Mouse (Mus musculus) MEL (cell line): Measurements from ENCODE around the gene Gm49394. TPM values are rescaled to one million over a fixed set of nuclear protein-coding genes. Genes with fewer than 3 reads are reported as not detected.

Experiments
- DNase-seq: peaks from one replicate; pipeline ENCODE4 v3.0.0; 2011; ENCODE audit warnings: low read depth, low spot score
- H3K27ac ChIP-seq: 2 replicates; pipeline ENCODE4 v1.5.1; 2012; ENCODE audit warnings: low read depth, mild to moderate bottlenecking, control low read depth, low read length, moderate library complexity; ENCODE audit not compliant: control insufficient read depth
- H3K27me3 ChIP-seq, 2 experiments: fragments of 150-350 bp in 1 of 2; sonication (generic) in 1 of 2; 2 replicates each; pipeline ENCODE4 v1.6.1; 2012; ENCODE audit warnings: low read length in 2 of 2, mild to moderate bottlenecking in 2 of 2, improper control_type of control experiment in 1 of 2, moderate library complexity in 1 of 2; ENCODE audit not compliant: insufficient read depth in 2 of 2, control insufficient read depth in 1 of 2
- H3K36me3 ChIP-seq, 2 experiments: 2 replicates each; pipeline ENCODE4 v1.6.1; 2012 to 2014; ENCODE audit warnings: low read length in 2 of 2, improper control_type of control experiment in 1 of 2, inconsistent platforms in 1 of 2, mild to moderate bottlenecking in 1 of 2; ENCODE audit not compliant: insufficient read depth in 2 of 2, control insufficient read depth in 1 of 2
- H3K4me1 ChIP-seq, 2 experiments: fragments of 150-350 bp in 1 of 2; sonication (generic) in 1 of 2; 2 replicates each; pipeline ENCODE4 v1.6.1; 2012; ENCODE audit warnings: low read length in 2 of 2, improper control_type of control experiment in 1 of 2, mild to moderate bottlenecking in 1 of 2; ENCODE audit not compliant: insufficient read depth in 2 of 2, control insufficient read depth in 1 of 2
- H3K4me3 ChIP-seq, 2 experiments: fragments of 150-350 bp in 1 of 2; sonication (generic) in 1 of 2; 2 replicates each; pipeline ENCODE4 v1.5.1; 2012; ENCODE audit warnings: low read depth in 2 of 2, low read length in 2 of 2, mild to moderate bottlenecking in 2 of 2, moderate library complexity in 2 of 2, control low read depth in 1 of 2, improper control_type of control experiment in 1 of 2; ENCODE audit not compliant: control insufficient read depth in 1 of 2, insufficient read depth in 1 of 2
- H3K79me2 ChIP-seq: 2 replicates; pipeline ENCODE4 v1.6.1; 2012; ENCODE audit warnings: mild to moderate bottlenecking, low read length, moderate library complexity; ENCODE audit not compliant: control insufficient read depth, poor library complexity, insufficient read depth
- H3K9ac ChIP-seq: 2 replicates; pipeline ENCODE4 v1.6.1; 2012; ENCODE audit warnings: low read depth, mild to moderate bottlenecking, control low read depth, low read length, moderate library complexity; ENCODE audit not compliant: control insufficient read depth, poor library complexity, severe bottlenecking
- H3K9me3 ChIP-seq: fragments of 150-350 bp; sonication (generic); replicated peaks from 2 replicates; pipeline ENCODE4 v1.6.1; 2012; ENCODE audit warnings: mild to moderate bottlenecking, low read length, improper control_type of control experiment, moderate library complexity; ENCODE audit not compliant: insufficient read depth
- BHLHE40 ChIP-seq: IDR thresholded peaks from 2 replicates; pipeline ENCODE4 v1.6.1; 2012; ENCODE audit warnings: low read depth, mild to moderate bottlenecking, inconsistent platforms, low read length, improper control_type of control experiment, borderline replicate concordance
- CHD2 ChIP-seq: IDR thresholded peaks from 2 replicates; pipeline ENCODE4 v1.6.1; 2011; ENCODE audit warnings: low read length, improper control_type of control experiment
- CTCF ChIP-seq, 3 experiments: IDR thresholded peaks in 2 of 3; conservative IDR thresholded peaks in 1 of 3; 2 replicates each; pipeline ENCODE4 v1.5.1; 2011 to 2012; ENCODE audit warnings: low read length in 3 of 3, low read depth in 2 of 3, mild to moderate bottlenecking in 2 of 3, improper control_type of control experiment in 1 of 3, inconsistent platforms in 1 of 3, mixed read lengths in 1 of 3, moderate library complexity in 1 of 3; ENCODE audit not compliant: control insufficient read depth in 1 of 3, insufficient read depth in 1 of 3, poor library complexity in 1 of 3, severe bottlenecking in 1 of 3
- EP300 ChIP-seq, 2 experiments: IDR thresholded peaks; 2 replicates each; pipeline ENCODE4 v1.6.1; 2011; ENCODE audit warnings: improper control_type of control experiment in 2 of 2, low read length in 2 of 2, low read depth in 1 of 2, mild to moderate bottlenecking in 1 of 2
- ETS1 ChIP-seq: IDR thresholded peaks from 2 replicates; pipeline ENCODE4 v1.6.1; 2012; ENCODE audit warnings: low read depth, mild to moderate bottlenecking, inconsistent platforms, low read length, improper control_type of control experiment, moderate library complexity
- GABPA ChIP-seq: IDR thresholded peaks from 2 replicates; pipeline ENCODE4 v1.6.1; 2012; ENCODE audit warnings: low read depth, mild to moderate bottlenecking, inconsistent platforms, low read length, improper control_type of control experiment, moderate library complexity
- HCFC1 ChIP-seq: IDR thresholded peaks from 2 replicates; pipeline ENCODE4 v1.6.1; 2012; ENCODE audit warnings: low read depth, mild to moderate bottlenecking, inconsistent platforms, low read length, improper control_type of control experiment, moderate library complexity
- KAT2A ChIP-seq: conservative IDR thresholded peaks from 2 replicates; pipeline ENCODE4 v1.6.1; 2012; ENCODE audit warnings: low read depth, low read length, improper control_type of control experiment, inconsistent platforms
- MXI1 ChIP-seq: IDR thresholded peaks from 2 replicates; pipeline ENCODE4 v1.6.1; 2011; ENCODE audit warnings: mild to moderate bottlenecking, low read depth, low read length, improper control_type of control experiment
- NELFE ChIP-seq: IDR thresholded peaks from 2 replicates; pipeline ENCODE4 v1.6.1; 2011; ENCODE audit warnings: low read depth, low read length, improper control_type of control experiment
- POLR2AphosphoS2 ChIP-seq: IDR thresholded peaks from 2 replicates; pipeline ENCODE4 v1.6.1; 2011; ENCODE audit warnings: low read length, improper control_type of control experiment
- RAD21 ChIP-seq: IDR thresholded peaks from 2 replicates; pipeline ENCODE4 v1.6.1; 2011; ENCODE audit warnings: mild to moderate bottlenecking, low read depth, low read length, improper control_type of control experiment
- SMC3 ChIP-seq: IDR thresholded peaks from 2 replicates; pipeline ENCODE4 v1.6.1; 2011; ENCODE audit warnings: low read depth, low read length, improper control_type of control experiment
- TAL1 ChIP-seq: IDR thresholded peaks from 2 replicates; pipeline ENCODE4 v1.6.1; 2012; ENCODE audit warnings: mild to moderate bottlenecking, inconsistent platforms, low read length, moderate library complexity, mixed read lengths
- TBP ChIP-seq: IDR thresholded peaks from 2 replicates; pipeline ENCODE4 v1.8.0; 2011; ENCODE audit warnings: low read depth, low read length, improper control_type of control experiment
- TCF12 ChIP-seq: IDR thresholded peaks from 2 replicates; pipeline ENCODE4 v1.6.1; 2014; ENCODE audit warnings: low read depth, mild to moderate bottlenecking, inconsistent platforms, low read length, improper control_type of control experiment, moderate library complexity
- UBTF ChIP-seq: IDR thresholded peaks from 2 replicates; pipeline ENCODE4 v1.6.1; 2012; ENCODE audit warnings: low read depth, mild to moderate bottlenecking, inconsistent platforms, low read length, improper control_type of control experiment, moderate library complexity, borderline replicate concordance; ENCODE audit not compliant: insufficient read depth
- USF2 ChIP-seq, 2 experiments: IDR thresholded peaks; 2 replicates each; pipeline ENCODE4 v1.6.1; 2011 to 2012; ENCODE audit warnings: improper control_type of control experiment in 2 of 2, low read length in 2 of 2, borderline replicate concordance in 1 of 2, inconsistent platforms in 1 of 2, low read depth in 1 of 2, mild to moderate bottlenecking in 1 of 2; ENCODE audit not compliant: insufficient read depth in 1 of 2
- ZC3H11A ChIP-seq: IDR thresholded peaks from 2 replicates; pipeline ENCODE4 v1.6.1; 2012; ENCODE audit warnings: low read depth, mild to moderate bottlenecking, inconsistent platforms, low read length, improper control_type of control experiment
- ZKSCAN1 ChIP-seq: IDR thresholded peaks from 2 replicates; pipeline ENCODE4 v1.6.1; 2012; ENCODE audit warnings: low read depth, mild to moderate bottlenecking, inconsistent platforms, low read length, improper control_type of control experiment, moderate library complexity
- ZMIZ1 ChIP-seq: IDR thresholded peaks from 2 replicates; pipeline ENCODE4 v1.6.1; 2012; ENCODE audit warnings: low read depth, mild to moderate bottlenecking, inconsistent platforms, low read length, improper control_type of control experiment, moderate library complexity
- ZNF384 ChIP-seq: IDR thresholded peaks from 2 replicates; pipeline ENCODE4 v1.6.1; 2012; ENCODE audit warnings: low read depth, mild to moderate bottlenecking, inconsistent platforms, low read length, improper control_type of control experiment
- polyA plus RNA-seq, 2 experiments: library from polyadenylated mRNA; stranded (reverse) in 1 of 2; unstranded in 1 of 2; fragments of >175 nt in 1 of 2; fragments of >200 nt in 1 of 2; gene quantifications; 2 replicates each; pipeline versions ENCODE4 v1.2.1 to v1.2.4; 2012; ENCODE audit warnings: low replicate concordance in 2 of 2, low read depth in 1 of 2; ENCODE audit not compliant: insufficient read length in 2 of 2, insufficient read depth in 1 of 2, missing spikeins in 1 of 2
- total RNA-seq: library from RNA; depleted of rRNA; stranded (reverse); fragments of 300-350 nt; gene quantifications from 2 replicates; pipeline ENCODE4 v1.2.3, GENCODE M21; 2012

Gene Gm49394
- total and polyA plus RNA-seq, 3 experiments: not detected

GRCm38 (mm10) chr7:142664465-142665029, 5.2 kb downstream of the Gm49394 start:
- Histone ChIP-seq H3K4me1 (no peaks in the 10 kb centered on the region), H3K27ac (no peak overlapping the region), H3K27me3 (no peaks in the 10 kb centered on the region), H3K36me3 (no peaks in the 10 kb centered on the region), H3K9ac (no peak overlapping the region), H3K79me2 (no peaks in the 10 kb centered on the region), H3K9me3 (no peaks in the 10 kb centered on the region), H3K4me3 (no peak overlapping the region)
- TF ChIP-seq CHD2 (no peak), MXI1 (no peak), RAD21 (no peak), ZC3H11A (no peak), POLR2AphosphoS2 (no peak), BHLHE40 (no peak), TCF12 (no peak)
- DNase-seq: no peak

- Histone ChIP-seq H3K79me2 (no peaks in the 10 kb centered on the region), H3K27ac (no peak overlapping the region), H3K27me3 (no peaks in the 10 kb centered on the region), H3K4me1 (no peaks in the 10 kb centered on the region), H3K36me3 (no peaks in the 10 kb centered on the region), H3K9me3 (no peaks in the 10 kb centered on the region), H3K4me3 (no peak overlapping the region), H3K9ac (no peak overlapping the region)
- TF ChIP-seq POLR2AphosphoS2 (no peak), GABPA (no peak), ZKSCAN1 (no peak), TAL1 (no peak), KAT2A (no peak), TBP (no peak), ZMIZ1 (no peak), ETS1 (no peak), UBTF (no peak), SMC3 (no peak), HCFC1 (no peak), BHLHE40 (no peak), EP300 (IDR thresholded peaks at IDR 0.05; ENCODE audit: low read depth in 1 of 2, low read length in 2 of 2) (no peak), NELFE (no peak), USF2 (IDR thresholded peaks at IDR 0.05; ENCODE audit: borderline replicate concordance in 1 of 2, insufficient read depth in 1 of 2, low read depth in 1 of 2, low read length in 2 of 2) (no peak), ZNF384 (no peak), CTCF (IDR thresholded peaks at IDR 0.05 in 2 of 3, conservative IDR thresholded peaks at IDR 0.05 in 1 of 3; ENCODE audit: control insufficient read depth in 1 of 3, insufficient read depth in 1 of 3, low read depth in 2 of 3, low read length in 3 of 3, poor library complexity in 1 of 3, severe bottlenecking in 1 of 3) (no peak)
- DNase-seq: no peak
These were observed 5.8 kb downstream of the Gm49394 start for GRCm38 (mm10) chr7:142663931-142664421.
